Mouse (Mus musculus) hindbrain, embryonic 13.5 days (tissue): ENCODE results near the gene Bcl11a. TPM values are rescaled to one million over a fixed set of nuclear protein-coding genes. Genes with fewer than 3 reads are reported as not detected.
"Not testable (repeated sequence)": the region's sequence is repeated elsewhere in the genome, so short reads cannot be mapped to it uniquely, and the experiment has no call there.

Experiments used
- ATAC-seq: fragments of 200-750 bp; cut with Nextera tagmentation; 2 replicates; pipeline ENCODE4 v1.8.0; 2017; ENCODE audit warnings: moderate TSS enrichment; ENCODE audit not compliant: low FRiP score
- H3K27ac ChIP-seq: fragments of 300-500 bp; sonication (generic); 2 replicates; pipeline ENCODE4 v1.5.1; 2015; ENCODE audit warnings: inconsistent platforms, mild to moderate bottlenecking, moderate library complexity
- H3K27me3 ChIP-seq: fragments of 300-500 bp; sonication (generic); 2 replicates; pipeline ENCODE4 v1.6.1; 2015; ENCODE audit warnings: mild to moderate bottlenecking, inconsistent platforms
- H3K36me3 ChIP-seq: fragments of 300-500 bp; sonication (generic); 2 replicates; pipeline ENCODE4 v1.6.1; 2015; ENCODE audit warnings: mild to moderate bottlenecking, inconsistent platforms
- H3K4me1 ChIP-seq: fragments of 300-500 bp; sonication (generic); replicated peaks from 2 replicates; pipeline ENCODE4 v1.6.1; 2015; ENCODE audit warnings: inconsistent platforms
- H3K4me2 ChIP-seq: fragments of 300-500 bp; sonication (generic); 2 replicates; pipeline ENCODE4 v1.6.1; 2015; ENCODE audit warnings: inconsistent platforms, mild to moderate bottlenecking, moderate library complexity
- H3K4me3 ChIP-seq: fragments of 300-500 bp; sonication (generic); 2 replicates; pipeline ENCODE4 v1.5.1; 2015; ENCODE audit warnings: mild to moderate bottlenecking, inconsistent platforms
- H3K9ac ChIP-seq: fragments of 300-500 bp; sonication (generic); 2 replicates; pipeline ENCODE4 v1.6.1; 2015; ENCODE audit warnings: mild to moderate bottlenecking, inconsistent platforms
- H3K9me3 ChIP-seq: fragments of 300-500 bp; sonication (generic); 2 replicates; pipeline ENCODE4 v1.6.1; 2016; ENCODE audit warnings: inconsistent platforms
- WGBS: fragments of 180-500 bp; shearing (Covaris S2); methylation state at CpG from one replicate; pipeline ENCODE4 v1.1.7; 2015; 5-methylcytosine and 5-hydroxymethylcytosine counted together
- polyA plus RNA-seq: library from polyadenylated mRNA; unstranded; fragments of >200 nt; fragmentation: Nextera tagmentation; extraction: Ambion mirVana; gene quantifications from 2 replicates; pipeline ENCODE4 v1.2.1, GENCODE M21; 2015

The Bcl11a gene
- polyA plus RNA-seq, 1 experiment from 2014 or later = 129 TPM

GRCm38 (mm10) chr11:24128880-24129279 is 51.0 kb downstream of the Bcl11a start:
- ATAC-seq, H3K9me3 ChIP-seq, H3K4me2 ChIP-seq, H3K27ac ChIP-seq, H3K9ac ChIP-seq, H3K4me3 ChIP-seq, H3K27me3 ChIP-seq, H3K36me3 ChIP-seq: not testable (repeated sequence)
- 81% methylated on average over 4 of the region's 4 CpGs for WGBS
- H3K4me1 ChIP-seq = peaks cover 73% of the 10 kb centered on the region

GRCm38 (mm10) chr11:24129358-24130185 is 51.7 kb downstream of the Bcl11a start:
- H3K4me3 ChIP-seq = no peak overlapping the region
- H3K9ac ChIP-seq = no peak overlapping the region
- peak overlapping the region; percentile 37; the same call in 1 of the 2 replicates for H3K27ac ChIP-seq
- H3K4me2 ChIP-seq = no peak overlapping the region
- H3K4me1 ChIP-seq = peaks cover 68% of the 10 kb centered on the region
- 90% methylated on average over 5 of the region's 5 CpGs for whole genome bisulfite sequencing
- H3K27me3 ChIP-seq = no peaks in the 10 kb centered on the region
- 0 out of 2 replicates have a peak, but pooled peaks cover 3% of the 10 kb centered on the region for H3K36me3 ChIP-seq
- ATAC-seq = no peak
- no peaks in the 10 kb centered on the region for H3K9me3 ChIP-seq

DNA sequence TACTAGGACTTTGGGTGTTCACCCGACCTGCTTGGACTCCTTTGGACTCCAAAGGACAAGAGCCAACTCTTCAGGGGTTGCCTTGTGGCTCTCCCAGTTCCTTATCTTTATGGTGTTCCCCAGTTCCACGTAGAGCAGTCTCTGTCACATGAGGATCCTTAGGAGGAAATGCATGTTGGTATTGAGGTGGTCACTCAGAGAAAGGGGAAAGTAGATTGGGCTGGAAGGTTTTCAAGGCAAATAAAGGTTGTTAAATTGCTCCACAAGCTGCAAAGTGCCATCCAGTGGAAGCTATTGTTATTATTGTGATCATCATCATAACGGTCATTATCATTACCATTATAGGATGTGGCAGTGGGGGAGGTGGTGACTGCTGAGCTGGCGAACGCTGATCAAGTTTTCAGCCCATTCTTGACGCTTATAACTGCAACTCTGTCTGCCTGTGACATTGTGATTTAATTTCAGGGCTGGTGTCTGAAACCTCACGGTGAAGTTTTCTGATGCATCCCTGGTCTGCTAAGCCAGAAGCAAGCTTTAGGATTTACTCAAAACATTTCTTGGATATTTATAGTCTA is 52.4 kb downstream of the Bcl11a start:
- 0 out of 2 replicates have a peak, but pooled peaks cover 3% of the 10 kb centered on the region for H3K36me3 ChIP-seq
- ATAC-seq = no peak
- peak overlapping the region; percentile 37; the same call in 1 of the 2 replicates for H3K27ac ChIP-seq
- WGBS = 71% methylated on average over 7 of the region's 7 CpGs
- no peak overlapping the region for H3K4me2 ChIP-seq
- H3K9ac ChIP-seq = no peak overlapping the region
- no peaks in the 10 kb centered on the region for H3K27me3 ChIP-seq
- H3K4me1 ChIP-seq = peaks cover 64% of the 10 kb centered on the region
- H3K4me3 ChIP-seq = no peak overlapping the region
- no peaks in the 10 kb centered on the region for H3K9me3 ChIP-seq

DNA sequence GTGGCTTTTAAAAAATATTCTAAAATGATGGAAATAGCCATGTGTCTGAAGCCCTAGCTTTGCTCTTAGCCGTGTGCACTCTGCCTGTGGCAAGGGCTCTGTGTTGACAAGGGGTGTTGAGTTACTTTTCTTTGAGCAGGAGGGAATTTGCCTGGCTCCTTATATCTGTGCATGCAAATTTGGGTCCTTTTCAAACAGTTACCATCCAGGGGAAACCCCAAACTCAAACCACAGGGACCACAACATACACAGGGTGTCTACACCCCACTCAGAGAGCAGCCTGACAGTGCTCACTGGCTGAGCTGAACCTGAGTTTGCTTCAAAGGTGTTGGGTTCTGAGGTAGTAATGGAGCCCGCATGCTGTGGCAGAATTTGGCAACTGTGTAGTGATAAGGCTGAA is 54.0 kb downstream of the Bcl11a start:
- H3K4me2 ChIP-seq = no peak overlapping the region
- no peak for ATAC-seq
- H3K9ac ChIP-seq = no peak overlapping the region
- H3K27me3 ChIP-seq = no peaks in the 10 kb centered on the region
- 0 out of 2 replicates have a peak, but pooled peaks cover 3% of the 10 kb centered on the region for H3K36me3 ChIP-seq
- no peak overlapping the region for H3K4me3 ChIP-seq
- H3K9me3 ChIP-seq = no peaks in the 10 kb centered on the region
- no peak overlapping the region for H3K27ac ChIP-seq
- peaks cover 68% of the 10 kb centered on the region for H3K4me1 ChIP-seq
- WGBS = 94% methylated on average over 2 of the region's 2 CpGs

- H3K4me3 ChIP-seq = no peak overlapping the region
- no peaks in the 10 kb centered on the region for H3K9me3 ChIP-seq
- no peaks in the 10 kb centered on the region for H3K27me3 ChIP-seq
- H3K4me2 ChIP-seq = no peak overlapping the region
- peaks cover 69% of the 10 kb centered on the region for H3K4me1 ChIP-seq
- 93% methylated on average over 6 of the region's 6 CpGs for WGBS
- H3K27ac ChIP-seq = no peak overlapping the region
- H3K36me3 ChIP-seq = 0 out of 2 replicates have a peak, but pooled peaks cover 3% of the 10 kb centered on the region
- no peak for ATAC-seq
- no peak overlapping the region for H3K9ac ChIP-seq
Observed at GRCm38 (mm10) chr11:24132358-24132757, 54.5 kb downstream of the Bcl11a start.

GRCm38 (mm10) chr11:24132853-24133252 is 55.0 kb downstream of the Bcl11a start:
- ATAC-seq = no peak
- WGBS = 82% methylated on average over 2 of the region's 2 CpGs
- no peak overlapping the region for H3K4me3 ChIP-seq
- H3K36me3 ChIP-seq = 0 out of 2 replicates have a peak, but pooled peaks cover 3% of the 10 kb centered on the region
- H3K9ac ChIP-seq = no peak overlapping the region
- no peaks in the 10 kb centered on the region for H3K27me3 ChIP-seq
- peaks cover 64% of the 10 kb centered on the region for H3K4me1 ChIP-seq
- H3K4me2 ChIP-seq = no peak overlapping the region
- H3K27ac ChIP-seq = no peak overlapping the region
- no peaks in the 10 kb centered on the region for H3K9me3 ChIP-seq

DNA sequence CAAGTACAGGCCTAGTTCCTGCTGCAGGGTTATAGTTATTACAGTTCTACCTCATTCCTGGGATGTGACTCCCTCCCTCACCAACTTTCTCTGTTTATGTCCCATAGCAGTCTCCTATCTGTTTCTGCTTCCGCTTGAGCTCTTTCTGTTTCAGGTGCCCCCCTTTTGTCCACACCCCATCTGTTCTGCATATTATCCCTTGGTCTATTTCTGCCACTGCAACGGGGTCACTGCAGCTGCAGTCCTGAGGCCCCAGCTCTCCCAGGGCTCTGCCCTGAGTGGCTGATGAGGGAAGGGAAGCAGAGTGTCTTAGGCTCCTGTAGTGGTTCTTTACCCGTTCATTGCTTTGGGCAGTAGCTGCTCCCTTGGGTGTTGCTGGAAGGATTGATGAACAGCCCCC is 55.6 kb downstream of the Bcl11a start:
- Histone ChIP-seq H3K4me1 (peaks cover 61% of the 10 kb centered on the region), H3K36me3 (0 out of 2 replicates have a peak, but pooled peaks cover 3% of the 10 kb centered on the region), H3K27ac (no peak overlapping the region), H3K9me3 (no peaks in the 10 kb centered on the region), H3K27me3 (no peaks in the 10 kb centered on the region), H3K4me2 (no peak overlapping the region), H3K9ac (no peak overlapping the region), H3K4me3 (no peak overlapping the region)
- 46% methylated on average over 3 of the region's 3 CpGs for WGBS
- no peak for ATAC-seq

- 60% methylated on average over 5 of the region's 5 CpGs for WGBS
- Histone ChIP-seq H3K9me3 (no peaks in the 10 kb centered on the region), H3K9ac (no peak overlapping the region), H3K27ac (no peak overlapping the region), H3K27me3 (no peaks in the 10 kb centered on the region), H3K4me3 (no peak overlapping the region), H3K4me1 (peaks cover 61% of the 10 kb centered on the region), H3K36me3 (0 out of 2 replicates have a peak, but pooled peaks cover 3% of the 10 kb centered on the region), H3K4me2 (no peak overlapping the region)
- no peak for ATAC-seq
Observed at GRCm38 (mm10) chr11:24133928-24134327, 56.1 kb downstream of the Bcl11a start.

DNA sequence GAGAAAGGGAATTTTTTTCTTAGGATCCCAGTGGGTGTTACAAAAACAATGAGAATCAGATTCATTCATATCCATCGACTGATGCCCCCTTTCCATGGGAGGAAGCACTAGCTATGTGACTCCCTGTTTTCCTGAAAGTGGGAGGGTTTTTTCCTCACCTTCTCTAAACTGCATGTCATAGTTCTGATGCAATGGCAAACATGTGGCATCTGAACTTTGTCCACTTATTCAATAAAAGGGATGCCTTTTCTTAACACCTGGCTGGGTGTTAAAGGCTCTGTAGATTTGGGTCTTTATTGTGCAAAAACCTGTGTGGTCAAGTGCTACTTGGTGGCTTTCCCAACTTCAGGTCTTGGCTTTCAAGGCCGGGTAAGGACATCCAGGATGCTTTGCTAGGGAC is 57.4 kb downstream of the Bcl11a start:
- Histone ChIP-seq H3K4me1 (peaks cover 48% of the 10 kb centered on the region), H3K36me3 (0 out of 2 replicates have a peak, but pooled peaks cover 3% of the 10 kb centered on the region), H3K4me2 (no peak overlapping the region), H3K4me3 (no peak overlapping the region), H3K9ac (no peak overlapping the region), H3K27ac (no peak overlapping the region), H3K9me3 (no peaks in the 10 kb centered on the region), H3K27me3 (no peaks in the 10 kb centered on the region)
- ATAC-seq = no peak
- WGBS = 85% methylated on average over 2 of the region's 2 CpGs

- Histone ChIP-seq H3K9ac (no peak overlapping the region), H3K9me3 (no peaks in the 10 kb centered on the region), H3K4me2 (no peak overlapping the region), H3K27me3 (no peaks in the 10 kb centered on the region), H3K36me3 (no peaks in the 10 kb centered on the region), H3K27ac (no peak overlapping the region), H3K4me3 (no peak overlapping the region), H3K4me1 (peaks cover 45% of the 10 kb centered on the region)
- ATAC-seq = no peak
- WGBS = 89% methylated on average over 6 of the region's 6 CpGs
Observed at GRCm38 (mm10) chr11:24136084-24136785, 58.4 kb downstream of the Bcl11a start.

DNA sequence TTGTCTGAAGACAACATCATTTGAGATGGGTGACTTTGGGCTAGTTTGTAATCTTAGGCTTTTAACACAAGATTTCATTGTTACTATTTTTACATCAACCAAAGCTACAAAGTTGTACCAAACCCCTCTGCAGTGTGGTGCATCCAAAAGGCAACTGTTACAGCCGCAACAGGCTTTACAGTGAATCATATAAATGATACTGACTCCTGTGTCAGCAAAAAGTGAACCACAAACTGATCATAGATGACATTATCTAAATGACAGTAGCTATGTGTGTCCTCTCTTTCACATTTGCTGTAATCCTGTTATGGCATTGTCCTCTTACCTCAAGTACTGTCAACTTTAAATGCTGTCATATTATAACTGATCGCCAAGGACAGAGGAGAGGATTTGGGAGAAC is 60.0 kb downstream of the Bcl11a start:
- Histone ChIP-seq H3K4me1 (peaks cover 44% of the 10 kb centered on the region), H3K27me3 (no peaks in the 10 kb centered on the region), H3K9me3 (no peaks in the 10 kb centered on the region), H3K9ac (no peak overlapping the region), H3K27ac (no peak overlapping the region), H3K36me3 (no peaks in the 10 kb centered on the region), H3K4me2 (no peak overlapping the region), H3K4me3 (no peak overlapping the region)
- no peak for ATAC-seq
- 94% methylated on average over 2 of the region's 2 CpGs for WGBS

DNA sequence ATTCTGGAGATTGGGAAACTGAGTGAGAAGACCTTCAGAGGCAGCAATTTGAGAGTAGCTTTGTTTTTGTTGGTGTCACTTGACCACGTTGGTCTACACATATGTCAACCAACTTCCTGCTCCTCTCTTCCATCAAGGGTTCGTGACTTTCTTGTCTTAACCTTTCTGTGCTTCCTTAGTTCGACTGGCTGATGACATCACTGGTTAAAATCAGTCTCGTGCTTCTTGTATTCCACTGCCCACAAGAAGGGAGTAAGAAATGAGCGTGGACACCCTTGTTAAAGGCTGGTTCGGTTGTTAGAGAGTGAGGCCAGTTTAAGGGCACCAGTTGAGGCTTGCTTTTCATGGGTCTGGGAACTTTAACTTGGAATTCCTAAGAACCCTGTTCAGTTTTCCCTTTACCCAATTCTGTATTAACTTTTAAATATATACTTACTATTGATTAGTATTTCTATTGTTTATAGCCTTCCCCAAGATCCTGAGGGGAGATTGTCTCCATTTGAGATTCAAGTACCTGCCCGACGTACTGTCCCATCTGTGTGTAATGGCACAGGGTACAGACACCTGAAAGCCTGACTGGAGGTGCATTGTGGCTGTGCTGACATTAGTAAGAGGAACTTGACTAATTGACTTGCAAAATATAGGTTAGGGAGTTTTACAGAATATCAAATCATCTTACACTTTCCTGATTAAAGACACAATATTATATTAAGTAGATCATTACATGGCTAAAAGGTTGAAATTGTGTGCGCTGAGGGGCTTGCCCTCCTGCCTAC is 60.9 kb downstream of the Bcl11a start:
- H3K4me2 ChIP-seq = no peak overlapping the region
- no peak overlapping the region for H3K4me3 ChIP-seq
- H3K27ac ChIP-seq = no peak overlapping the region
- no peaks in the 10 kb centered on the region for H3K36me3 ChIP-seq
- H3K4me1 ChIP-seq = peaks cover 41% of the 10 kb centered on the region
- WGBS = 91% methylated on average over 9 of the region's 9 CpGs
- ATAC-seq = no peak
- H3K27me3 ChIP-seq = no peaks in the 10 kb centered on the region
- no peak overlapping the region for H3K9ac ChIP-seq
- H3K9me3 ChIP-seq = no peaks in the 10 kb centered on the region
